Mouse (Mus musculus) olfactory bulb, adult 2 months (tissue): ENCODE results near the gene Dap3. TPM values are rescaled to one million over a fixed set of nuclear protein-coding genes. Genes with fewer than 3 reads are reported as not detected.

ENCODE experiments used
- H3K27ac ChIP-seq: fragments of 200-500 bp; 2 replicates; pipeline ENCODE4 v1.5.1; 2012; ENCODE audit warnings: low read depth, low read length; ENCODE audit not compliant: insufficient read depth
- H3K4me1 ChIP-seq: fragments of 200-500 bp; 2 replicates; pipeline ENCODE4 v1.6.1; 2012; ENCODE audit warnings: low read length; ENCODE audit not compliant: control insufficient read depth, insufficient read depth
- H3K4me3 ChIP-seq: fragments of 200-500 bp; 2 replicates; pipeline ENCODE4 v1.5.1; 2012; ENCODE audit warnings: mild to moderate bottlenecking, low read depth, low read length, moderate library complexity; ENCODE audit not compliant: insufficient read depth
- CTCF ChIP-seq: fragments of 200-500 bp; IDR thresholded peaks from 2 replicates; pipeline ENCODE4 v1.5.1; 2012; ENCODE audit warnings: low read depth, mild to moderate bottlenecking, low read length, moderate library complexity; ENCODE audit not compliant: insufficient read depth
- POLR2A ChIP-seq: fragments of 200-500 bp; IDR thresholded peaks from 2 replicates; pipeline ENCODE4 v1.6.1; 2012; ENCODE audit warnings: mild to moderate bottlenecking, low read depth, low read length, moderate library complexity; ENCODE audit not compliant: insufficient read depth
- WGBS: fragments of 180-500 bp; shearing (Covaris S2); methylation state at CpG from one replicate; pipeline ENCODE4 v1.1.7; 2018; 5-methylcytosine and 5-hydroxymethylcytosine counted together
- polyA plus RNA-seq: library from polyadenylated mRNA; stranded (reverse); fragments of >200 nt; gene quantifications from 2 replicates; pipeline ENCODE4 v1.2.4, GENCODE M21; 2012; ENCODE audit warnings: low replicate concordance; ENCODE audit not compliant: missing spikeins, insufficient read depth, insufficient read length

The Dap3 gene
- polyA plus RNA-seq, 1 experiment, result not detected

DNA sequence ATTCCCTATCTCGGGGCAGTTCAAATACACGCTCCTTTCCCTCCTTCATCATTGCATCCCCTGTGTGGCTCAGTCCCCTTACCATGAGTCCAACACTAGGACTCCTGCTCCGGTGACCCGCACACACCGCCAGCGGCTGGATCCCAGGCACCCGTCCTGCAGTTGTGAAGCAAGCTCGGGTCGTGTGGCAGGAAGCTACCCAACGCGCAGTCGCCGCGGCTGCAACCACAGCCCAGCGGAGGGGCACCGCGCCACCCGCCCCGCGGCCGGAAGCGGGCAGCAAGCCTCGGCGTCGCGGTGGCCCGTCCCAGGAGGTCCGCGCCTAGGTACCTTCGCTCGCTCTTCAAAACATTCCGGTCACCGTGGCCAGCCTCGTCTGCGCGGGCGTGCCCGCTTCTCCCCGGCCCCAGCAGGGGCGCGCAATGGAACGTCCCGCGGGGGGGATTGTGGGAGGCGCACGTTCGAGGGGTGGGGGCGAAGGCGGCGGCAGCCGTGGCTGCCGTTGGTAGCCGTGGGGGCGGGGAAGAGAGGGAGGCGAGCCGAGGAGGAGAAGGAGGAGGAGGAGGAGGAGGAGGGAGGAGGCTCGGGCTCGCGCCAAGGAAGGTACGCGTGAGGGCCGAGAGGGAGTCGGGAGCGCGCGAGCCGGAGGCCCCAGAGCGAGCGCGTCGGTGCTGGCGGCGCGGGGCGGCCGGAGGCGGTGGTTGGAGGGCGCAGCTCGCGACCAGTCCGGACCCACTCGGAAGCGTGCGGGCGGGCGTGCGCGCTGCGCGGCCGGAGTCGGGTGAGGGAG lies 1.0 kb downstream of the Dap3 start:
- 1% methylated on average over 74 of the region's 92 CpGs for WGBS
- peak overlapping the region; percentile 76 for H3K4me3 ChIP-seq
- peak; percentile 62 for TF ChIP-seq POLR2A
- no peak for TF ChIP-seq CTCF

DNA sequence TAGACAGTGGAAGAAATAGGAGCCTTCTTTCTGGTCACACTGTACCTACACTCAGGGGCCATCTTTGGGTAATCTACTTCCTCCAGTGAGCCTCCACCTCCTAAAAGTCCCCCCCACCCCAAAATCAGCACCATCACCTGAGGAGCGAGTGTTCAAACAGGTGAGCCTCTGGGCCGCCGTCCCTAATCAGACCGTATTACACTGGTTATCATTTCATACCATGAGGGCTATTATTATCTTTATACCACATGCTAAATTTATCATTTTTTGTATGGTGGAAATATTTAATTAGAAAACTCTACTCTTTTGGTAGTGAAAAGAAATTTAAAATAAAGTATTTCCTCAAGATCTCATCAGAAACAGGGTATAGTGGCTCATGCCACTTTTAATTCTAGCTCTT lies 6.9 kb downstream of the Dap3 start:
- TF ChIP-seq POLR2A (no peak), CTCF (no peak)
- H3K4me1 ChIP-seq, result peaks cover 2% of the 10 kb centered on the region; the same call in 1 of the 2 replicates
- H3K27ac ChIP-seq, result no peak overlapping the region
- no peak overlapping the region for H3K4me3 ChIP-seq
- WGBS, result 94% methylated on average over 4 of the region's 4 CpGs

More for the DNA sequence above, 1.0 kb downstream of the Dap3 start:
- H3K27ac ChIP-seq, result peak overlapping the region; percentile 96
- peaks cover 6% of the 10 kb centered on the region; the same call in 1 of the 2 replicates for H3K4me1 ChIP-seq

DNA sequence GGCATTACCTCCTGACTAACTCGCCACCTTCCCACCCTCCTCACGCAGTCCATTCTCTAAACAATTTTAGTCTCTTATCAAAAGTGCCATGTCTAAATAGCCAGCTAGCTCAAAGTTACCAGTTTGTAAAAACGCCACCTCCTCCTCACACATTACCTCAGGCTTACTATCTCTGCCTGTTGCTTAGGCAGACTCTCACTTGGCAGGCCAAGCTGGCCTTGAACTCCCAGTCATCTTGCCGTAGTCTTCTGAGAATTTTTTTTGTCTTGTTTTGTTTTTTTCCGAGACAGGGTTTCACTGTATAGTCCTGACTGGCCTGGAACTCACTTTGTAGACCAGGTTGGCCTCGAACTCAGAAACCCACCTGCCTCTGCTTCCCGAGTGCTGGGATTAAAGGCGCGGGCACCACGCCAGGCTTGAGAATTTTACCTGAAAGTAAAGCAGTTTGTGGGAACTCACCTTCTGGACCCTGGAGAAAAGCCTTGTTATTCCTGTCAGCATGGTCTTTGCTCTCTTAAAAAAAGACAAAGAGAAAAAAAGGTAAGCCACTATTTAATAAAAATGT lies 8.6 kb downstream of the Dap3 start:
- H3K4me1 ChIP-seq, result no peaks in the 10 kb centered on the region
- H3K4me3 ChIP-seq, result no peak overlapping the region
- TF ChIP-seq CTCF (no peak), POLR2A (no peak)
- no peak overlapping the region for H3K27ac ChIP-seq
- WGBS, result 94% methylated on average over 10 of the region's 10 CpGs

DNA sequence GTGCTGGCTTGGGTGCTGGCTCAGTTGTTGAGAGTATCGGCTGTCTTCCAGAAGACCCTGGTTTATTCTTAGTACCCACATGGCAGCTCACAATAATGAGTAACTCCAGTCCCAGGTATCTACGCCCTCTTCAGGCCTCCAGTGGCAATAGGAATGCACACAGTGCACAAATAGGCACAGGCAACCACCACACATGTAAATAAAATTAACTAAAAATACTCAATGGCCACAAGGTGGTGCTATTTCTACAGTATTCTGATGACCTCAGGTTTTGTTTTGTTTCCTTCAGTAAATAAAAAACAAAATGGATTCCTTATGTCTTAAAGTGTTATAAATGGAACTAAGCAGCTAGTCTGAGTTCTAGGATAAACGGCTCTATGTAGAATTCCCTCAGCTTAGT lies 11.2 kb downstream of the Dap3 start:
- no peak overlapping the region for H3K4me3 ChIP-seq
- TF ChIP-seq POLR2A, result no peak
- no peak for TF ChIP-seq CTCF
- 30% methylated on average over 3 of the region's 3 CpGs for WGBS
- H3K27ac ChIP-seq, result no peak overlapping the region
- H3K4me1 ChIP-seq, result no peaks in the 10 kb centered on the region

DNA sequence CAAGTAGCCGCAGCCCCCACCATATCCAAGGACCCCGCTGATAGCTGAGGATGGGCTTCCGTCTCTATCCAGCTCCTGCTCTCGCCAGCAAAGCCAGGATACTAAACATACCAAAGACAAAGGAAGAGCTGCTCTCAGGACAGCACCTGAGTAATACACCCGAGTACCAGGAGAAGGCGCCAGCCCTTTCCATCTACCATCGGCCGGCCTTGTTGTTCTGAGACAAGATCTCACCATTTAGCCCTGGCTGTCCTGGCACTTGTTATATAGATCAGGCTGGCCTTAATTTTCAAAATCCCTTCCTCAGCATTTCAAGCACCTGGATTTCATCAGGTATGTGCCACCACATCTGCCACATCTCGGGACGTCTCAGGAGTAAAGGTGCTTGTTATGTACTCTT lies 11.9 kb downstream of the Dap3 start:
- Histone ChIP-seq H3K27ac (no peak overlapping the region), H3K4me3 (no peak overlapping the region), H3K4me1 (no peaks in the 10 kb centered on the region)
- no peak for TF ChIP-seq POLR2A
- no peak for TF ChIP-seq CTCF
- WGBS, result 90% methylated on average over 10 of the region's 10 CpGs

DNA sequence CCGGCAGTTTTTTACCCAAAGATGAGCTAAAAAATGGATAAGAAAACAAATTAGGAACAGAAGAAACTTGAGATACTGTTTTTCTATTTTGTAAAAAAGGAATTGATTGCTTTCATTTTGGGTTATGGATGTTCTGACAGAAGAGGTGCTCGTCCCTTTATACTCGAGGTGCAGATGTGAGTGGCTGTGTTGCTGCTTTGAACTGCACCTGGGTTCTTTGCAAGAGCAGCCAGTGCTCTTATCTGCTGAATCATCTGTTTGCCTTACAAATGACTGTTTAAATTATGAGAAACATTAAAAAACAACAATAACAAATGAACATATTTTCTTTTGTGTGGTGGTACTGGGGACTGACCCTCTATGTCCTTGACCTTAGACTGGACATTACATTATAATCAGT lies 21.5 kb downstream of the Dap3 start:
- Histone ChIP-seq H3K4me1 (no peaks in the 10 kb centered on the region), H3K4me3 (no peak overlapping the region), H3K27ac (no peak overlapping the region)
- no peak for TF ChIP-seq CTCF
- no peak for TF ChIP-seq POLR2A
- WGBS, result 91% methylated on average over 3 of the region's 3 CpGs

DNA sequence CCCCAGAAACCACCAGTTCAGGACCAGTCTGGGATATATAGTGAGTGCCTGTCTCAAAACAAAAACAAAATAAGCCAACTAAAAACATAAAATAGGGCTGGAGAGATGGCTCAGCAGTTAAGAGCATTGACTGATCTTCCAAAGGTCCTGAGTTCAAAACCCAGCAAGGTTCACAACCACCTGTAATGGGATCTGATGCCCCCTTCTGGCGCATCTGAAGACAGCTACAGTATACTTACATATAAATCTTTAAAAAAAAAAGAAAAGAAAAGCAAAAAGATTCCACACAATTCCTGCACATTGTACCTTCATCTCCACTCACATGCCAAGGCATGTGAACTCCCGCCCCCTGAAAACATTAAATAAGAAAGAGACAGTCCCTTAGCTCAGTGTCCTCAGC lies 25.3 kb downstream of the Dap3 start:
- Histone ChIP-seq H3K4me3 (no peak overlapping the region), H3K27ac (no peak overlapping the region), H3K4me1 (no peaks in the 10 kb centered on the region)
- TF ChIP-seq CTCF (no peak), POLR2A (no peak)
- 92% methylated on average over 2 of the region's 2 CpGs for WGBS

DNA sequence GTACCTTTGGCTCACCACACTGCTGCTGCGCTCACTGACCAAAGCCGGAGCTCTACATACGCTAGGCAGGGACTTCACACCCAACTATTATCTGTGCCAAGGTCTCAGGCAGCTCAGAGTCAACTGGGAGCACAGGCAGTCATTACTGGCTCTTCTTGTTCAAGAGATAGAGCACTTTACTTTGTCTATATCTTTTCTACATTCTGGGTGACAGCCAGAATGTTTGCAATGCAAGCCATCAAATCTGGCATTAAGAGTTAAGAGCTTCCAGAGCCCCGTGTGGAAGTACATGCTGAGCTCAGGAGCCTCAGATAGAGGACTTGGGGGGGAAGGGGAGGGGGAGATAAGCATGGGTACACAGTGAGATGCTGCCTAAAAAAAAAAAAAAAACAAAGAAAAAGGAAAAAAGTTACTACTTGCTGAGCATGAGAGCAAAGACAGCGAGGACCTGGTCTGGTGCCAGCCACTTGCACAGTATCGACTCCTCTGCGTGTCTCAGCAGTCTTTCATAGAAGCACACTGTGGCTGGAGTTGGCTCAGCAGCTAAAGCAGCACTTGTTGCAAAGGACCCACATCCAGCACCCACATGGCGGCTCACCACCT lies 26.9 kb downstream of the Dap3 start:
- no peaks in the 10 kb centered on the region for H3K4me1 ChIP-seq
- H3K4me3 ChIP-seq, result no peak overlapping the region
- WGBS, result 78% methylated on average over 8 of the region's 8 CpGs
- no peak overlapping the region for H3K27ac ChIP-seq
- no peak for TF ChIP-seq POLR2A
- TF ChIP-seq CTCF, result no peak

DNA sequence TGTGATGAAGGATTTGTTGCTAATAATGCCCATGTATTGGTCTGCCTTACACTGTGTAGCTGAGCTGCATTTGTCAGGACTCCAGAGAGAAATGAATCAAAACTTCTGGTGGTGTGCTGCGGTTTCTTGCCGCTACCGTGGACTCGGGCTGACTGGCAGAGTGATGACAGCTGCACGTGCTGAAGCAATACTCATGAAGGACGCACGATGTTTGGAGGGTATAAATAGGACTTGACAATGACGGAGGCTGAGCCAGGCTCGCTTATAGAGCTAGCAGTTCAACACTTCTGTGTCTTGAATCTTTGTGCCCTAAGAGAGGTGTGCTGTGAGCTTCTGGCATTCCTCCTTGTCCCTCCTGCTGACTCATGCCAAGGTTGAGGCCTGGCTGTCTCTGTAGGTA lies 29.6 kb downstream of the Dap3 start:
- H3K27ac ChIP-seq, result no peak overlapping the region
- TF ChIP-seq CTCF, result no peak
- TF ChIP-seq POLR2A, result no peak
- H3K4me1 ChIP-seq, result no peaks in the 10 kb centered on the region
- no peak overlapping the region for H3K4me3 ChIP-seq
- WGBS, result 96% methylated on average over 9 of the region's 9 CpGs
